Mouse (Mus musculus) MEL (cell line): Measurements from ENCODE around the gene Dlg2. TPM values are rescaled to one million over a fixed set of nuclear protein-coding genes. Genes with fewer than 3 reads are reported as not detected.

Experiments
- DNase-seq: peaks from one replicate; pipeline ENCODE4 v3.0.0; 2011; ENCODE audit warnings: low read depth, low spot score
- H3K27ac ChIP-seq: 2 replicates; pipeline ENCODE4 v1.5.1; 2012; ENCODE audit warnings: low read depth, mild to moderate bottlenecking, control low read depth, low read length, moderate library complexity; ENCODE audit not compliant: control insufficient read depth
- H3K27me3 ChIP-seq, 2 experiments: fragments of 150-350 bp in 1 of 2; sonication (generic) in 1 of 2; 2 replicates each; pipeline ENCODE4 v1.6.1; 2012; ENCODE audit warnings: low read length in 2 of 2, mild to moderate bottlenecking in 2 of 2, improper control_type of control experiment in 1 of 2, moderate library complexity in 1 of 2; ENCODE audit not compliant: insufficient read depth in 2 of 2, control insufficient read depth in 1 of 2
- H3K36me3 ChIP-seq, 2 experiments: 2 replicates each; pipeline ENCODE4 v1.6.1; 2012 to 2014; ENCODE audit warnings: low read length in 2 of 2, improper control_type of control experiment in 1 of 2, inconsistent platforms in 1 of 2, mild to moderate bottlenecking in 1 of 2; ENCODE audit not compliant: insufficient read depth in 2 of 2, control insufficient read depth in 1 of 2
- H3K4me1 ChIP-seq, 2 experiments: fragments of 150-350 bp in 1 of 2; sonication (generic) in 1 of 2; 2 replicates each; pipeline ENCODE4 v1.6.1; 2012; ENCODE audit warnings: low read length in 2 of 2, improper control_type of control experiment in 1 of 2, mild to moderate bottlenecking in 1 of 2; ENCODE audit not compliant: insufficient read depth in 2 of 2, control insufficient read depth in 1 of 2
- H3K4me3 ChIP-seq, 2 experiments: fragments of 150-350 bp in 1 of 2; sonication (generic) in 1 of 2; 2 replicates each; pipeline ENCODE4 v1.5.1; 2012; ENCODE audit warnings: low read depth in 2 of 2, low read length in 2 of 2, mild to moderate bottlenecking in 2 of 2, moderate library complexity in 2 of 2, control low read depth in 1 of 2, improper control_type of control experiment in 1 of 2; ENCODE audit not compliant: control insufficient read depth in 1 of 2, insufficient read depth in 1 of 2
- H3K79me2 ChIP-seq: 2 replicates; pipeline ENCODE4 v1.6.1; 2012; ENCODE audit warnings: mild to moderate bottlenecking, low read length, moderate library complexity; ENCODE audit not compliant: control insufficient read depth, poor library complexity, insufficient read depth
- H3K9ac ChIP-seq: 2 replicates; pipeline ENCODE4 v1.6.1; 2012; ENCODE audit warnings: low read depth, mild to moderate bottlenecking, control low read depth, low read length, moderate library complexity; ENCODE audit not compliant: control insufficient read depth, poor library complexity, severe bottlenecking
- H3K9me3 ChIP-seq: fragments of 150-350 bp; sonication (generic); replicated peaks from 2 replicates; pipeline ENCODE4 v1.6.1; 2012; ENCODE audit warnings: mild to moderate bottlenecking, low read length, improper control_type of control experiment, moderate library complexity; ENCODE audit not compliant: insufficient read depth
- BHLHE40 ChIP-seq: IDR thresholded peaks from 2 replicates; pipeline ENCODE4 v1.6.1; 2012; ENCODE audit warnings: low read depth, mild to moderate bottlenecking, inconsistent platforms, low read length, improper control_type of control experiment, borderline replicate concordance
- CTCF ChIP-seq, 3 experiments: IDR thresholded peaks in 2 of 3; conservative IDR thresholded peaks in 1 of 3; 2 replicates each; pipeline ENCODE4 v1.5.1; 2011 to 2012; ENCODE audit warnings: low read length in 3 of 3, low read depth in 2 of 3, mild to moderate bottlenecking in 2 of 3, improper control_type of control experiment in 1 of 3, inconsistent platforms in 1 of 3, mixed read lengths in 1 of 3, moderate library complexity in 1 of 3; ENCODE audit not compliant: control insufficient read depth in 1 of 3, insufficient read depth in 1 of 3, poor library complexity in 1 of 3, severe bottlenecking in 1 of 3
- E2F4 ChIP-seq: IDR thresholded peaks from 2 replicates; pipeline ENCODE4 v1.6.1; 2011; ENCODE audit warnings: low read depth, low read length, improper control_type of control experiment, borderline replicate concordance
- GABPA ChIP-seq: IDR thresholded peaks from 2 replicates; pipeline ENCODE4 v1.6.1; 2012; ENCODE audit warnings: low read depth, mild to moderate bottlenecking, inconsistent platforms, low read length, improper control_type of control experiment, moderate library complexity
- GATA1 ChIP-seq: IDR thresholded peaks from 2 replicates; pipeline ENCODE4 v1.6.1; 2011; ENCODE audit warnings: low read depth, low read length, improper control_type of control experiment
- JUND ChIP-seq: IDR thresholded peaks from 2 replicates; pipeline ENCODE4 v1.6.1; 2011; ENCODE audit warnings: low read depth, mild to moderate bottlenecking, improper control_type of control experiment, low read length
- KAT2A ChIP-seq: conservative IDR thresholded peaks from 2 replicates; pipeline ENCODE4 v1.6.1; 2012; ENCODE audit warnings: low read depth, low read length, improper control_type of control experiment, inconsistent platforms
- MAZ ChIP-seq: IDR thresholded peaks from 2 replicates; pipeline ENCODE4 v1.6.1; 2012; ENCODE audit warnings: low read depth, mild to moderate bottlenecking, inconsistent platforms, low read length, improper control_type of control experiment
- MXI1 ChIP-seq: IDR thresholded peaks from 2 replicates; pipeline ENCODE4 v1.6.1; 2011; ENCODE audit warnings: mild to moderate bottlenecking, low read depth, low read length, improper control_type of control experiment
- MYB ChIP-seq: IDR thresholded peaks from 2 replicates; pipeline ENCODE4 v1.6.1; 2011; ENCODE audit warnings: mild to moderate bottlenecking, low read depth, low read length, improper control_type of control experiment
- NELFE ChIP-seq: IDR thresholded peaks from 2 replicates; pipeline ENCODE4 v1.6.1; 2011; ENCODE audit warnings: low read depth, low read length, improper control_type of control experiment
- POLR2AphosphoS2 ChIP-seq: IDR thresholded peaks from 2 replicates; pipeline ENCODE4 v1.6.1; 2011; ENCODE audit warnings: low read length, improper control_type of control experiment
- SIN3A ChIP-seq: IDR thresholded peaks from 2 replicates; pipeline ENCODE4 v1.6.1; 2012; ENCODE audit warnings: low read length, improper control_type of control experiment, inconsistent platforms
- SMC3 ChIP-seq: IDR thresholded peaks from 2 replicates; pipeline ENCODE4 v1.6.1; 2011; ENCODE audit warnings: low read depth, low read length, improper control_type of control experiment
- TAL1 ChIP-seq: IDR thresholded peaks from 2 replicates; pipeline ENCODE4 v1.6.1; 2012; ENCODE audit warnings: mild to moderate bottlenecking, inconsistent platforms, low read length, moderate library complexity, mixed read lengths
- USF2 ChIP-seq, 2 experiments: IDR thresholded peaks; 2 replicates each; pipeline ENCODE4 v1.6.1; 2011 to 2012; ENCODE audit warnings: improper control_type of control experiment in 2 of 2, low read length in 2 of 2, borderline replicate concordance in 1 of 2, inconsistent platforms in 1 of 2, low read depth in 1 of 2, mild to moderate bottlenecking in 1 of 2; ENCODE audit not compliant: insufficient read depth in 1 of 2
- ZKSCAN1 ChIP-seq: IDR thresholded peaks from 2 replicates; pipeline ENCODE4 v1.6.1; 2012; ENCODE audit warnings: low read depth, mild to moderate bottlenecking, inconsistent platforms, low read length, improper control_type of control experiment, moderate library complexity
- ZNF384 ChIP-seq: IDR thresholded peaks from 2 replicates; pipeline ENCODE4 v1.6.1; 2012; ENCODE audit warnings: low read depth, mild to moderate bottlenecking, inconsistent platforms, low read length, improper control_type of control experiment
- polyA plus RNA-seq, 2 experiments: library from polyadenylated mRNA; stranded (reverse) in 1 of 2; unstranded in 1 of 2; fragments of >175 nt in 1 of 2; fragments of >200 nt in 1 of 2; gene quantifications; 2 replicates each; pipeline versions ENCODE4 v1.2.1 to v1.2.4; 2012; ENCODE audit warnings: low replicate concordance in 2 of 2, low read depth in 1 of 2; ENCODE audit not compliant: insufficient read length in 2 of 2, insufficient read depth in 1 of 2, missing spikeins in 1 of 2
- total RNA-seq: library from RNA; depleted of rRNA; stranded (reverse); fragments of 300-350 nt; gene quantifications from 2 replicates; pipeline ENCODE4 v1.2.3, GENCODE M21; 2012

Dlg2 gene
- total and polyA plus RNA-seq, 3 experiments = 0.04 TPM; not detected in 2

DNA sequence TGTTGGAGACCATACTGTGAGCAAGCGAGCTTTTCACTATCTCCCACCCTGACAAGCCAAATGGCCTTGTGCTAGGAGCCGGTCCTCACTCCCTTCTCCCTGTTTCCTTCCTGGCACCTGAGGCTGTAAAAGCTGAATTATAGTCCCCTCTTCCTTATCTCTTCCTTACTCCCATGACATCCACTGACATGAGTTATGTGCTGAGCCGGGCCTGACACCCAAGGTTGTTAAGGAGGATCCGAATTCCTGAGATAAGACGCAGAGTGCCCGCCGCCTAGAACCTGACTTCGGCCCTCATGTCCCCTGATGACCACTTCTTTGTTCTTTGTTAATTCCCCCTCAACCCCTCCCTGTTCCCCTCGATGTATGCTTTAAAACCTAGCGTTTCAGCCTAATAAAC is 1409.9 kb downstream of the Dlg2 start:
- no peaks in the 10 kb centered on the region for H3K27me3 ChIP-seq
- no peaks in the 10 kb centered on the region for H3K9me3 ChIP-seq
- H3K27ac ChIP-seq = no peak overlapping the region
- no peak overlapping the region for H3K9ac ChIP-seq
- TF ChIP-seq NELFE = no peak
- no peak for TF ChIP-seq GABPA
- TF ChIP-seq POLR2AphosphoS2 = no peak
- TF ChIP-seq SIN3A = no peak
- TF ChIP-seq MAZ = no peak
- TF ChIP-seq MXI1 = no peak
- TF ChIP-seq MYB = no peak
- H3K4me1 ChIP-seq = no peaks in the 10 kb centered on the region
- H3K4me3 ChIP-seq = no peak overlapping the region
- no peaks in the 10 kb centered on the region for H3K36me3 ChIP-seq
- no peaks in the 10 kb centered on the region for H3K79me2 ChIP-seq
- DNase-seq = no peak

- Histone ChIP-seq H3K4me3 (no peak overlapping the region), H3K9ac (no peak overlapping the region), H3K4me1 (no peaks in the 10 kb centered on the region), H3K27me3 (no peaks in the 10 kb centered on the region), H3K79me2 (no peaks in the 10 kb centered on the region), H3K27ac (no peak overlapping the region), H3K9me3 (no peaks in the 10 kb centered on the region), H3K36me3 (no peaks in the 10 kb centered on the region)
- no peak for DNase-seq
- no peak for TF ChIP-seq GATA1
- no peak for TF ChIP-seq BHLHE40
- no peak for TF ChIP-seq GABPA
- no peak for TF ChIP-seq CTCF (IDR thresholded peaks at IDR 0.05 in 2 of 3, conservative IDR thresholded peaks at IDR 0.05 in 1 of 3; ENCODE audit: control insufficient read depth in 1 of 3, insufficient read depth in 1 of 3, low read depth in 2 of 3, low read length in 3 of 3, poor library complexity in 1 of 3, severe bottlenecking in 1 of 3)
- no peak for TF ChIP-seq E2F4
- TF ChIP-seq NELFE = no peak
- TF ChIP-seq KAT2A = no peak
- TF ChIP-seq POLR2AphosphoS2 = no peak
- TF ChIP-seq TAL1 = no peak
- no peak for TF ChIP-seq JUND
- no peak for TF ChIP-seq SMC3
- TF ChIP-seq ZKSCAN1 = no peak
- TF ChIP-seq ZNF384 = no peak
- TF ChIP-seq USF2 (IDR thresholded peaks at IDR 0.05; ENCODE audit: borderline replicate concordance in 1 of 2, insufficient read depth in 1 of 2, low read depth in 1 of 2, low read length in 2 of 2) = no peak
- TF ChIP-seq MXI1 = no peak
Measured at GRCm38 (mm10) chr7:91893991-91894390, 1417.5 kb downstream of the Dlg2 start.
